Mouse (Mus musculus) small intestine, adult 2 months (tissue): ENCODE data around the gene Ephx1.

Experiments
- CTCF ChIP-seq: fragments of 200-500 bp; IDR thresholded peaks from 2 replicates; pipeline ENCODE4 v1.5.1; 2012; ENCODE audit warnings: low read depth, mild to moderate bottlenecking, control low read depth, inconsistent platforms, low read length, moderate library complexity, mixed read lengths; ENCODE audit not compliant: insufficient replicate concordance, insufficient read length; ENCODE audit errors: extremely low read depth
- POLR2A ChIP-seq: fragments of 200-500 bp; IDR thresholded peaks from 2 replicates; pipeline ENCODE4 v1.6.1; 2012; ENCODE audit warnings: low read depth, mild to moderate bottlenecking, control low read depth, inconsistent platforms, low read length, moderate library complexity

GRCm38 (mm10) chr1:180940776-180941460, 79.8 kb downstream of the Ephx1 start:
- TF ChIP-seq POLR2A (no peak), CTCF (no peak)
